Mouse (Mus musculus) lung, adult 18-20 months (tissue): Measurements from ENCODE around the gene Hist1h2bf.
"Not testable (repeated sequence)": the region's sequence is repeated elsewhere in the genome, so short reads cannot be mapped to it uniquely, and the experiment has no call there.

Source experiments
- DNase-seq, 2 experiments: peaks; one replicate each; pipeline ENCODE4 v3.0.0; 2022; ENCODE audit warnings: mixed read lengths in 2 of 2

The Hist1h2bf gene

GRCm38 (mm10) chr13:23573898-23574524 lies at the start of gene Hist1h2bf, which contains the start of gene Hist1h2ad:
Hist1h2bf (minus strand) TSS chr13:23574196.
Hist1h2ad (plus strand) TSS chr13:23574381.
- peak; percentile 86 to 89 for DNase-seq

- no peak for DNase-seq
Observed at GRCm38 (mm10) chr13:23622861-23623450, 49.0 kb upstream of the Hist1h2bf start.

GRCm38 (mm10) chr13:23622175-23622671 lies 48.2 kb upstream of the Hist1h2bf start, which contains the start of gene Hist1h1e:
Hist1h1e (minus strand) TSS chr13:23622558.
- DNase-seq = peak; percentile 89

- peak; percentile 86 to 87 for DNase-seq
Observed at GRCm38 (mm10) chr13:23621532-23622174, 47.7 kb upstream of the Hist1h2bf start.

GRCm38 (mm10) chr13:23620733-23621531 lies 46.9 kb upstream of the Hist1h2bf start, which contains the start of gene Hist1h2be:
Hist1h2be (minus strand) TSS chr13:23621124.
- peak; percentile 67 to 82 for DNase-seq

GRCm38 (mm10) chr13:23620056-23620732 lies 46.2 kb upstream of the Hist1h2bf start:
- DNase-seq = no peak

- DNase-seq = no peak
Observed at GRCm38 (mm10) chr13:23611638-23612037, 37.6 kb upstream of the Hist1h2bf start.

GRCm38 (mm10) chr13:23610393-23610792 lies 36.4 kb upstream of the Hist1h2bf start:
- no peak for DNase-seq

GRCm38 (mm10) chr13:23609844-23610243 lies 35.8 kb upstream of the Hist1h2bf start:
- no peak for DNase-seq

GRCm38 (mm10) chr13:23609209-23609608 lies 35.2 kb upstream of the Hist1h2bf start:
- no peak for DNase-seq

GRCm38 (mm10) chr13:23605052-23605451 lies 31.1 kb upstream of the Hist1h2bf start:
- DNase-seq = no peak

GRCm38 (mm10) chr13:23604452-23604851 lies 30.5 kb upstream of the Hist1h2bf start:
- DNase-seq = no peak

GRCm38 (mm10) chr13:23603182-23603699 lies 29.2 kb upstream of the Hist1h2bf start:
- DNase-seq = peak; percentile 35 to 61

GRCm38 (mm10) chr13:23597957-23598356 lies 24.0 kb upstream of the Hist1h2bf start:
- peak; percentile 75 to 81 for DNase-seq

- no peak for DNase-seq
Observed at GRCm38 (mm10) chr13:23595622-23596372, 21.8 kb upstream of the Hist1h2bf start.

GRCm38 (mm10) chr13:23595185-23595584 lies 21.2 kb upstream of the Hist1h2bf start:
- DNase-seq = no peak

GRCm38 (mm10) chr13:23593051-23593770 lies 19.2 kb upstream of the Hist1h2bf start:
- peak in 1 of 2 experiments; percentile 42 for DNase-seq

GRCm38 (mm10) chr13:23592614-23593013 lies 18.6 kb upstream of the Hist1h2bf start:
- no peak for DNase-seq

- not testable (repeated sequence) for DNase-seq
Observed at GRCm38 (mm10) chr13:23591886-23592285, 17.9 kb upstream of the Hist1h2bf start.

GRCm38 (mm10) chr13:23591206-23591605 lies 17.2 kb upstream of the Hist1h2bf start:
- no peak for DNase-seq

- DNase-seq = no peak
Observed at GRCm38 (mm10) chr13:23586940-23587225, 12.9 kb upstream of the Hist1h2bf start.
